Mouse (Mus musculus) embryo, embryonic 10 days (tissue): ENCODE data around the gene Grid2ip.

Experiments used
- DNase-seq: peaks from one replicate; pipeline ENCODE4 v3.0.0-alpha.2; 2015; ENCODE audit warnings: low spot score

Grid2ip gene

GRCm38 (mm10) chr5:143356686-143357388 is at the start of gene Grid2ip:
Grid2ip (plus strand) TSS chr5:143357338.
- DNase-seq = peak; percentile 54

GRCm38 (mm10) chr5:143308825-143309224 is 48.3 kb upstream of the Grid2ip start:
- no peak for DNase-seq

- DNase-seq = no peak
Observed at GRCm38 (mm10) chr5:143309916-143310315, 47.2 kb upstream of the Grid2ip start.

GRCm38 (mm10) chr5:143311886-143312285 is 45.3 kb upstream of the Grid2ip start:
- DNase-seq = peak; percentile 90

- peak; percentile 54 for DNase-seq
Observed at GRCm38 (mm10) chr5:143314183-143314729, 42.9 kb upstream of the Grid2ip start.

GRCm38 (mm10) chr5:143314730-143315513 is 42.2 kb upstream of the Grid2ip start, which contains the start of gene E130309D02Rik:
E130309D02Rik (minus strand) TSS chr5:143315360.
- DNase-seq = peak; percentile 83

- no peak for DNase-seq
Observed at GRCm38 (mm10) chr5:143315514-143315888, 41.6 kb upstream of the Grid2ip start.

GRCm38 (mm10) chr5:143316605-143317287 is 40.4 kb upstream of the Grid2ip start:
- DNase-seq = no peak

- DNase-seq = no peak
Observed at GRCm38 (mm10) chr5:143317288-143317610, 39.9 kb upstream of the Grid2ip start.

GRCm38 (mm10) chr5:143328690-143329495 is 28.2 kb upstream of the Grid2ip start, which contains the start of gene Zdhhc4:
Zdhhc4 (minus strand) TSS chr5:143329256.
- DNase-seq = peak; percentile 96

- DNase-seq = peak; percentile 78
Observed at GRCm38 (mm10) chr5:143333872-143334271, 23.3 kb upstream of the Grid2ip start.

- no peak for DNase-seq
Observed at GRCm38 (mm10) chr5:143334418-143335088, 22.6 kb upstream of the Grid2ip start.

GRCm38 (mm10) chr5:143335089-143335460 is 22.1 kb upstream of the Grid2ip start:
- no peak for DNase-seq

- no peak for DNase-seq
Observed at GRCm38 (mm10) chr5:143336559-143336958, 20.6 kb upstream of the Grid2ip start.

GRCm38 (mm10) chr5:143339603-143340002 is 17.5 kb upstream of the Grid2ip start:
- DNase-seq = no peak

GRCm38 (mm10) chr5:143346367-143346766 is 10.8 kb upstream of the Grid2ip start:
- DNase-seq = no peak

- no peak for DNase-seq
Observed at GRCm38 (mm10) chr5:143356017-143356416, 1.1 kb upstream of the Grid2ip start.

GRCm38 (mm10) chr5:143357564-143357963 is 426 bp downstream of the Grid2ip start:
- no peak for DNase-seq

- DNase-seq = no peak
Observed at GRCm38 (mm10) chr5:143359263-143359662, 2.1 kb downstream of the Grid2ip start.

GRCm38 (mm10) chr5:143360000-143360399 is 2.9 kb downstream of the Grid2ip start:
- peak; percentile 33 for DNase-seq

GRCm38 (mm10) chr5:143361428-143361827 is 4.3 kb downstream of the Grid2ip start:
- no peak for DNase-seq
